Mouse (Mus musculus): ENCODE results near the gene Nox4. TPM values are rescaled to one million over a fixed set of nuclear protein-coding genes. Genes with fewer than 3 reads are reported as not detected.

Gene Nox4
- polyA plus RNA-seq, 1 experiment from 2014 or later: 1.4 TPM

GRCm38 (mm10) chr7:87246940-87247339 lies 1.0 kb downstream of the Nox4 start:
- 0 out of 2 replicates have a peak overlapping the region, but pooled peaks have one; percentile 29 for H3K27ac ChIP-seq (ENCODE audit: low read depth, low read length)
- peak overlapping the region; percentile 89 for H3K9ac ChIP-seq (ENCODE audit: low read depth, low read length)
- H3K4me1 ChIP-seq (ENCODE audit: control insufficient read depth, insufficient read depth, low read depth, low read length): peaks cover 11% of the 10 kb centered on the region
- 75% methylated on average over 1 of the region's 1 CpGs for whole genome bisulfite sequencing
- no peak; the same call in 1 of the 2 replicates for ATAC-seq
- no peaks in the 10 kb centered on the region for H3K27me3 ChIP-seq (replicated peaks; ENCODE audit: control insufficient read depth, insufficient read depth, low read length)
- no peaks in the 10 kb centered on the region for H3K36me3 ChIP-seq (ENCODE audit: control insufficient read depth, insufficient read depth, low read length)
- peak overlapping the region; percentile 82 for H3K4me2 ChIP-seq (ENCODE audit: low read length)
- no peaks in the 10 kb centered on the region for H3K9me3 ChIP-seq (ENCODE audit: control insufficient read depth, low read length)
- H3K4me3 ChIP-seq (ENCODE audit: low read length): peak overlapping the region; percentile 75

GRCm38 (mm10) chr7:87247926-87248325 lies 2.0 kb downstream of the Nox4 start:
- Histone ChIP-seq H3K9me3 (ENCODE audit: control insufficient read depth, low read length) (no peaks in the 10 kb centered on the region), H3K27me3 (replicated peaks; ENCODE audit: control insufficient read depth, insufficient read depth, low read length) (no peaks in the 10 kb centered on the region), H3K4me2 (ENCODE audit: low read length) (no peak overlapping the region), H3K27ac (ENCODE audit: low read depth, low read length) (no peak overlapping the region), H3K4me1 (ENCODE audit: control insufficient read depth, insufficient read depth, low read depth, low read length) (peaks cover 11% of the 10 kb centered on the region), H3K36me3 (ENCODE audit: control insufficient read depth, insufficient read depth, low read length) (no peaks in the 10 kb centered on the region), H3K4me3 (ENCODE audit: low read length) (no peak overlapping the region), H3K9ac (ENCODE audit: low read depth, low read length) (no peak overlapping the region)
- ATAC-seq: no peak
- 55% methylated on average over 1 of the region's 1 CpGs for WGBS

GRCm38 (mm10) chr7:87252071-87252470 lies 6.2 kb downstream of the Nox4 start:
- WGBS: 56% methylated on average over 4 of the region's 4 CpGs
- Histone ChIP-seq H3K4me1 (ENCODE audit: control insufficient read depth, insufficient read depth, low read depth, low read length) (peaks cover 4% of the 10 kb centered on the region; the same call in 1 of the 2 replicates), H3K4me3 (ENCODE audit: low read length) (no peak overlapping the region), H3K27me3 (replicated peaks; ENCODE audit: control insufficient read depth, insufficient read depth, low read length) (no peaks in the 10 kb centered on the region), H3K9ac (ENCODE audit: low read depth, low read length) (no peak overlapping the region), H3K4me2 (ENCODE audit: low read length) (no peak overlapping the region), H3K27ac (ENCODE audit: low read depth, low read length) (no peak overlapping the region), H3K9me3 (ENCODE audit: control insufficient read depth, low read length) (no peaks in the 10 kb centered on the region), H3K36me3 (ENCODE audit: control insufficient read depth, insufficient read depth, low read length) (no peaks in the 10 kb centered on the region)
- no peak for ATAC-seq

- Histone ChIP-seq H3K27ac (ENCODE audit: low read depth, low read length) (no peak overlapping the region), H3K4me3 (ENCODE audit: low read length) (no peak overlapping the region), H3K4me1 (ENCODE audit: control insufficient read depth, insufficient read depth, low read depth, low read length) (no peaks in the 10 kb centered on the region), H3K9me3 (ENCODE audit: control insufficient read depth, low read length) (no peaks in the 10 kb centered on the region), H3K4me2 (ENCODE audit: low read length) (no peak overlapping the region), H3K9ac (ENCODE audit: low read depth, low read length) (no peak overlapping the region), H3K27me3 (replicated peaks; ENCODE audit: control insufficient read depth, insufficient read depth, low read length) (no peaks in the 10 kb centered on the region), H3K36me3 (ENCODE audit: control insufficient read depth, insufficient read depth, low read length) (no peaks in the 10 kb centered on the region)
- WGBS: 0% methylated on average over 1 of the region's 1 CpGs
- no peak for ATAC-seq
These were observed 31.3 kb downstream of the Nox4 start for GRCm38 (mm10) chr7:87277225-87277624.

GRCm38 (mm10) chr7:87303726-87304315 lies 57.9 kb downstream of the Nox4 start:
- Histone ChIP-seq H3K4me3 (ENCODE audit: low read length) (no peak overlapping the region), H3K36me3 (ENCODE audit: control insufficient read depth, insufficient read depth, low read length) (no peaks in the 10 kb centered on the region), H3K27ac (ENCODE audit: low read depth, low read length) (no peak overlapping the region), H3K4me2 (ENCODE audit: low read length) (no peak overlapping the region), H3K27me3 (replicated peaks; ENCODE audit: control insufficient read depth, insufficient read depth, low read length) (no peaks in the 10 kb centered on the region), H3K4me1 (ENCODE audit: control insufficient read depth, insufficient read depth, low read depth, low read length) (no peaks in the 10 kb centered on the region), H3K9me3 (ENCODE audit: control insufficient read depth, low read length) (no peaks in the 10 kb centered on the region), H3K9ac (ENCODE audit: low read depth, low read length) (no peak overlapping the region)
- WGBS: 84% methylated on average over 1 of the region's 1 CpGs
- no peak for ATAC-seq

- no peaks in the 10 kb centered on the region for H3K36me3 ChIP-seq (ENCODE audit: control insufficient read depth, insufficient read depth, low read length)
- no peak for ATAC-seq
- no peak overlapping the region for H3K9ac ChIP-seq (ENCODE audit: low read depth, low read length)
- no peak overlapping the region for H3K4me2 ChIP-seq (ENCODE audit: low read length)
- no peaks in the 10 kb centered on the region for H3K9me3 ChIP-seq (ENCODE audit: control insufficient read depth, low read length)
- no peaks in the 10 kb centered on the region for H3K27me3 ChIP-seq (replicated peaks; ENCODE audit: control insufficient read depth, insufficient read depth, low read length)
- WGBS: 83% methylated on average over 3 of the region's 3 CpGs
- H3K4me3 ChIP-seq (ENCODE audit: low read length): no peak overlapping the region
- H3K4me1 ChIP-seq (ENCODE audit: control insufficient read depth, insufficient read depth, low read depth, low read length): no peaks in the 10 kb centered on the region
- no peak overlapping the region for H3K27ac ChIP-seq (ENCODE audit: low read depth, low read length)
These were observed 75.7 kb downstream of the Nox4 start for GRCm38 (mm10) chr7:87321571-87321970.

- Histone ChIP-seq H3K9me3 (ENCODE audit: control insufficient read depth, low read length) (no peaks in the 10 kb centered on the region), H3K27me3 (replicated peaks; ENCODE audit: control insufficient read depth, insufficient read depth, low read length) (no peaks in the 10 kb centered on the region), H3K9ac (ENCODE audit: low read depth, low read length) (no peak overlapping the region), H3K4me2 (ENCODE audit: low read length) (no peak overlapping the region), H3K4me3 (ENCODE audit: low read length) (no peak overlapping the region), H3K4me1 (ENCODE audit: control insufficient read depth, insufficient read depth, low read depth, low read length) (no peaks in the 10 kb centered on the region), H3K36me3 (ENCODE audit: control insufficient read depth, insufficient read depth, low read length) (no peaks in the 10 kb centered on the region), H3K27ac (ENCODE audit: low read depth, low read length) (no peak overlapping the region)
- no peak for ATAC-seq
- 92% methylated on average over 1 of the region's 1 CpGs for WGBS
These were observed 76.2 kb downstream of the Nox4 start for GRCm38 (mm10) chr7:87322085-87322484.

GRCm38 (mm10) chr7:87330782-87331558 lies 85.1 kb downstream of the Nox4 start:
- Histone ChIP-seq H3K36me3 (ENCODE audit: control insufficient read depth, insufficient read depth, low read length) (no peaks in the 10 kb centered on the region), H3K4me3 (ENCODE audit: low read length) (no peak overlapping the region), H3K27ac (ENCODE audit: low read depth, low read length) (no peak overlapping the region), H3K4me1 (ENCODE audit: control insufficient read depth, insufficient read depth, low read depth, low read length) (no peaks in the 10 kb centered on the region), H3K27me3 (replicated peaks; ENCODE audit: control insufficient read depth, insufficient read depth, low read length) (no peaks in the 10 kb centered on the region), H3K9ac (ENCODE audit: low read depth, low read length) (no peak overlapping the region), H3K9me3 (ENCODE audit: control insufficient read depth, low read length) (no peaks in the 10 kb centered on the region), H3K4me2 (ENCODE audit: low read length) (no peak overlapping the region)
- ATAC-seq: no peak
- 86% methylated on average over 5 of the region's 5 CpGs for WGBS

- Histone ChIP-seq H3K36me3 (ENCODE audit: control insufficient read depth, insufficient read depth, low read length) (no peaks in the 10 kb centered on the region), H3K27me3 (replicated peaks; ENCODE audit: control insufficient read depth, insufficient read depth, low read length) (no peaks in the 10 kb centered on the region), H3K4me2 (ENCODE audit: low read length) (no peak overlapping the region), H3K4me1 (ENCODE audit: control insufficient read depth, insufficient read depth, low read depth, low read length) (no peaks in the 10 kb centered on the region), H3K27ac (ENCODE audit: low read depth, low read length) (no peak overlapping the region), H3K4me3 (ENCODE audit: low read length) (no peak overlapping the region), H3K9me3 (ENCODE audit: control insufficient read depth, low read length) (no peaks in the 10 kb centered on the region), H3K9ac (ENCODE audit: low read depth, low read length) (no peak overlapping the region)
- no peak for ATAC-seq
- 85% methylated on average over 3 of the region's 3 CpGs for WGBS
These were observed 99.7 kb downstream of the Nox4 start for GRCm38 (mm10) chr7:87345598-87345997.

Measured in hindbrain, embryonic 16.5 days (tissue).